Mouse (Mus musculus) heart, postnatal 25 days (tissue): Measurements from ENCODE around the gene Hist1h4h. TPM values are rescaled to one million over a fixed set of nuclear protein-coding genes. Genes with fewer than 3 reads are reported as not detected.
"Not testable (repeated sequence)": the region's sequence is repeated elsewhere in the genome, so short reads cannot be mapped to it uniquely, and the experiment has no call there.

Experiments used
- DNase-seq: peaks from one replicate; pipeline ENCODE4 v3.0.0; 2022; ENCODE audit warnings: low spot score
- intact Hi-C: fragments of 180-260 bp; cut with DNase I; formaldehyde crosslinking; loops from one replicate; pipeline ENCODE4 v1.15.1; 2025
- microRNA-seq: library from miRNA; unstranded; fragments of <30 nt; microRNA quantifications from one replicate; pipeline ENCODE4 v1.2.0, GENCODE M21; 2022
- total RNA-seq, 2 experiments: library from RNA; stranded (reverse); gene quantifications; 2 replicates each; pipeline ENCODE4 v1.2.3; 2021

The Hist1h4h gene
- total RNA-seq, 2 experiments from 2014 or later: 272 to 334 TPM

DNA sequence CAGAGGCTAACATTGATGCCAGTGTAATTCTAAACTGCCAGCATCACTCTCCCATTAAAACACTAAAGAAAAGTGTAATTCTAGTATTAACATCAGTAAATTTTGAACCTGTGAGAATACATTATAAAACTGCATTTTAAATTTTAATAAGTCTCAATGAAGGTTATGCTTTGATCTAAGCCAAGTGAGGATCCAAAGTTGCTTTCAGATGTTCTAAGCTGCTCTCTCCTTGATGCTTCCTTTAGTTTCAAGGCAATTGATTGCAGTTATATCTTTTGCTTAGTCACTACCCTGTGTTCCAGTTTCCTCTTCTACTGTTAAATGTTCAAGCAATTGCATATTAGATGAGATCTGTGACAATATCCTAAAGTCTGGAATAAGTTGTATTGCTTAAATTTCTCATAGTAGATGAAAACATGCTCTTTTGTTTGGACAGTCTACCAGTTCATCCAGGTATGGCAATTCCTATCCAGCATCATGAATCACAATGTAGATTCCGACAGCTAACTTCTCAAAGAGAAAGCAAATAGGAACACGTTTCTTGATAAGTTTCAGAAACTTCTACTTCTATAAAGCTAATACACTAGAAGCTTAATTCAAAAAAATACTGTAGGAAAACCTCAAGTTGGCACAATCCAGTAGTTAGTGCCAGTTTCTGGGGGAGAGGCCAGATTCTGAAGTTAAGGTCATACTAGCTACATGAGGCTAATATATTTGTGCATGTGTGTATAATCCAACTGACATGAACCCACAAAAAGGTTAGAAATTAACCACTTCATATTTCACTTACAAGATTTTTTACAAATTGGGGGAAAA lies 41.6 kb downstream of the Hist1h4h start:
- no peak for DNase-seq
- intact Hi-C loops: no loop called here

DNA sequence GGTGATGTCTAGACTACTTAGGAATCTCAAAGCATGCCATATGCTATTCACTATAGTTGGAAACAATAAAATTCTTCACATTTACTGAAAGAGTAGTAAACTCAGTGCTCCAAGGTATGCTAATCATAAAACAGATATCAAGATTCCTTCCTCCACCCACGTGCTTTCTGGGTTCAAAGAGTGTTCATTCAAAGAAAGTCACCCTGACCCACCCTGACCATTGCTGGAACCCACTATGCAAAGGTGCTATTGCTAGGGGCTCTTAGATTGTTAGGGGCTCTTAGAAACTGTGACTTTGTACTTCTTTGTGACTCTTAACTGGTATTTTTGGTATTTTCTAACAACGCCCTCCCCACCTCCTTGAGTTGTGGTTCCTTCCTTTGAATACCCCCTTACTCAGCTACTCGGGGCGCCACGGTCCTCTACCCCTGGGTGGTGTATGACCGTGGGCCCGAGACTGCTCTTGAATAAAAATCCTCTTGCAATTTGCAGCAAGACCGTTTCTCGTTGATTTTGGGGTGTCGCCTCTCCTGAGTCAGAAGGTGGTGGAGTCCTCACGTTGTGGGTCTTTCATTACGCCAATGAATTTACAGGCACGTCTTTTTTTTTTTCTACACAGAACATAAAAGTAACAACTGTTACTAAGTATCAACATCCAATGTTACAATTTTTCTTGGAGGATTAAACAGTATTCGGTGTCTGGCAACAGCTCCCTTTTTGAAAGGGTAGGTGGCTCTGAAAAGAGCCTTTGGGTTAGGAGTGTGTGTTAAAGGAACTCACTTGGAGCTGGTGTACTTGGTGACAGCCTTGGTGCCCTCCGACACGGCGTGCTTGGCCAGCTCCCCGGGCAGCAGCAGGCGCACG lies 42.4 kb downstream of the Hist1h4h start:
- intact Hi-C loops, DNase-seq: not testable (repeated sequence)

- DNase-seq: peak; percentile 86
- intact Hi-C loops: not testable (repeated sequence)
Measured at GRCm38 (mm10) chr13:23573898-23574524, 43.2 kb downstream of the Hist1h4h start, which contains the start of the genes Hist1h2bf and Hist1h2ad. Hist1h2bf (minus strand) TSS chr13:23574196. Hist1h2ad (plus strand) TSS chr13:23574381.

GRCm38 (mm10) chr13:23574546-23575170 lies 43.8 kb downstream of the Hist1h4h start:
- DNase-seq, intact Hi-C loops: not testable (repeated sequence)

DNA sequence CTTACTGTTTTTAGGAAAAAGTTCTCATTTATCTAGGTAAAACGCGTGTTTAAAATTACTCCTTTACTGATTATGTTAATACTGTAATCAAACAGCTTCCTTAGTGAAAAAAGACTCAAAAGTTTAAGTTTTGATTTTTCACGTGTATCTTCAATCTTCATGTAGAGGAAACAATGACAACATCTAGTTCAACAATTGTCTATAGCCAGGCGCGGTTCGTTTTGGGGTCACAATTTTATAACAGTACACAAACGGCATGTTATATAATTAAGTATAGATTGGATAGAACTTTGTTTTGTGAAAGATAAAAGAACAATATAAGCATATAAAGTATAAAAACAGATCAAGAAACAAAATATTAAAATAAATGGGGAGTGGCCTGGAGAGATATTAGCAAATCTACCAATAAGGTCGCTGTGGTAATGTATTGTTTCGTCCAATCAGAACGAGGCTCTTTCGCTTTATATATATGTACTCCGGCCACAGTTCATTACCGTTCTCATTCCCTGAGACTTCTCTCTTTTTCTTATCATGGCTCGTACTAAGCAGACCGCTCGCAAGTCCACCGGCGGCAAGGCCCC lies 44.5 kb downstream of the Hist1h4h start, which contains the start of gene Hist1h3d:
TSS of gene Hist1h3d (plus strand) at position 493 of the 581 bp plus-strand sequence.
- intact Hi-C loops: no loop called here
- DNase-seq: no peak

GRCm38 (mm10) chr13:23575864-23576313 lies 45.0 kb downstream of the Hist1h4h start:
- DNase-seq, intact Hi-C loops: not testable (repeated sequence)

DNA sequence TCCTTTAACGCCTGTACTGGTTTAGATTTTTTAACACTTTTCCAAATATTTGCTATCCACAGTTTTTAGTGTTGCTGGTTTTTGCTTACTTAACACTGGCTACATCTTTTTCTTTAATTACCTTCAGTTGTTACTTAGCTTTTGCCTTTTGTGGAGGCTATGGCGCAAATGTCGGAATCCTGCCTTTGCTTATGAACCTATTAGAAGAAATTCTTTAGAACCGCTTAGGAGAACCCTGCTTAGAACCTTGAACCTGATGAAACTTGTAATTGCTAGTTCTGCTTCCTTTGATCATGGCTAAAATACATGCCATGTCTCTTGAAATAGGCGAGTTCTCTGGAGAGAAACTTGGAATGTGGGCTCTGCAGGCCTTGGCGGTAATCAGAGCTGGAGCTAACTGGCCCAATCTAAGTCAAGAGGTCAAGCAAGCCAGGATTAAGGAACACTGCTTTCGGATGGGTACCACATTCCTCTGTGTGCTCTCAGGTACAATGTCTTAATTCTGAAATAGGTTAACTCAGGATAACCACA lies 45.6 kb downstream of the Hist1h4h start:
- intact Hi-C loops: no loop called here
- no peak for DNase-seq

GRCm38 (mm10) chr13:23576906-23577639 lies 46.2 kb downstream of the Hist1h4h start:
- DNase-seq: no peak
- intact Hi-C loops: no loop called here

DNA sequence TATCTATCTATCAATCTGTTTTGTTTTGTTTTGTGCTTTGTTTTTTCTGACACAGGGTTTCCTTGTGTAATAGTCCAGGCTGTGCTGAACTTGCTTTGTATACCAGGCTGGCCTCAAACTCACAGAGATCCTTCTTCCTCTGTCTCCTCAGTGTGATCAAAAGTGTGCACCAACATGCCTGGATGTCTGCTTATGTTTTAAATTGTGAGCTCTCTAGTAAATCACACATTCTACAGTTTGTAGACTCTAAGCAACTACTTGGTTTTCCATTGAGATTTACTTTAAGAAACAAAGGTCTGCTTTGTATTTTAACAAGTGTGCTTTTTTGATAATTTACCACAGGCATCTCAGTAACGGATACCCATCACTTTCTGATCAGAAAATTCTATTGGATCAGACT lies 47.0 kb downstream of the Hist1h4h start:
- DNase-seq: no peak
- intact Hi-C loops: no loop called here

Small RNA genes within 50 kb of the gene (microRNA-seq; reads per million reads assigned to microRNA genes)
- gene Gm44297 (not detected), gene Gm44359 (not detected), gene Gm44394 (not detected), gene n-TStga1 (not detected)

Other genes with a start within 250 kb of the Hist1h4h start
- 10 to 100 TPM; 16.8 to 20.2 TPM for gene Zfp322a, start 161.8 kb upstream of the Hist1h4h start, total RNA-seq
- gene Abt1, start 107.2 kb upstream of the Hist1h4h start, total RNA-seq: 1 to 10 TPM; 3.9 to 4.4 TPM
- not detected for gene Btn1a1, start 65.1 kb upstream of the Hist1h4h start, total RNA-seq
- gene Btn2a2, start 42.2 kb upstream of the Hist1h4h start, total RNA-seq: not detected
- gene Hist1h2af, start 2.9 kb downstream of the Hist1h4h start, total RNA-seq: 10 to 100 TPM; 13.7 to 25.9 TPM
- gene Hist1h3g, start 4.4 kb downstream of the Hist1h4h start, total RNA-seq: 1 to 10 TPM; 3.4 to 4.1 TPM
- gene Hist1h2bh, start 12.3 kb downstream of the Hist1h4h start, total RNA-seq: 1 to 10 TPM; 1.4 to 1.9 TPM
- 10 to 100 TPM in 1 of 2 experiments, 1 to 10 TPM in 1; 6.4 to 10.6 TPM for gene Hist1h3f, start 13.0 kb downstream of the Hist1h4h start, total RNA-seq
- gene Hist1h4f, start 20.6 kb downstream of the Hist1h4h start, total RNA-seq: 10 to 100 TPM; 33.0 to 46.9 TPM
- gene Hist1h1d, start 22.2 kb downstream of the Hist1h4h start, total RNA-seq: 1 to 10 TPM; 1.8 to 2.5 TPM
- gene Hist1h3e, start 31.3 kb downstream of the Hist1h4h start, total RNA-seq: 10 to 100 TPM; 15.4 to 27.3 TPM
- gene Hist1h2ae, start 40.2 kb downstream of the Hist1h4h start, total RNA-seq: 1 to 10 TPM; 3.4 to 4.1 TPM
- 10 to 100 TPM; 28.4 to 48.1 TPM for gene Hist1h2bg, start 40.3 kb downstream of the Hist1h4h start, total RNA-seq
- gene Hist1h2bf, start 43.1 kb downstream of the Hist1h4h start, total RNA-seq: 10 to 100 TPM; 16.8 to 17.6 TPM
- gene Hist1h2ad, start 43.3 kb downstream of the Hist1h4h start, total RNA-seq: 1 to 10 TPM; 2.4 to 4.8 TPM
- 1 to 10 TPM; 3.4 to 3.6 TPM for gene Hist1h3d, start 44.7 kb downstream of the Hist1h4h start, total RNA-seq
- 10 to 100 TPM; 54.4 to 63.1 TPM for gene Hist1h4d, start 50.5 kb downstream of the Hist1h4h start, total RNA-seq
- 10 to 100 TPM; 10.5 to 10.7 TPM for gene Hist1h2be, start 90.1 kb downstream of the Hist1h4h start, total RNA-seq
- 10 to 100 TPM; 35.6 to 42.0 TPM for gene Hist1h1e, start 91.5 kb downstream of the Hist1h4h start, total RNA-seq
- gene Hist1h2ac, start 152.9 kb downstream of the Hist1h4h start, total RNA-seq: 1 to 10 TPM; 1.5 to 1.9 TPM
- 10 to 100 TPM; 73.7 to 74.9 TPM for gene Hist1h2bc, start 153.1 kb downstream of the Hist1h4h start, total RNA-seq
- not detected for gene Hist1h1t, start 164.8 kb downstream of the Hist1h4h start, total RNA-seq
- gene Hist1h4c, start 167.4 kb downstream of the Hist1h4h start, total RNA-seq: 10 to 100 TPM; 42.4 to 60.8 TPM
- 10 to 100 TPM; 48.9 to 50.3 TPM for gene Hfe, start 179.8 kb downstream of the Hist1h4h start, total RNA-seq
- 100 to 1,000 TPM; 134 to 160 TPM for gene Hist1h1c, start 207.8 kb downstream of the Hist1h4h start, total RNA-seq
- 1 to 10 TPM; 3.2 to 9.1 TPM for gene Hist1h3c, start 214.6 kb downstream of the Hist1h4h start, total RNA-seq
- gene Hist1h2bb, start 215.7 kb downstream of the Hist1h4h start, total RNA-seq: 10 to 100 TPM in 1 of 2 experiments, 1 to 10 TPM in 1; 9.6 to 11.4 TPM
- gene Hist1h2ab, start 220.1 kb downstream of the Hist1h4h start, total RNA-seq: 10 to 100 TPM; 12.7 to 17.0 TPM
- 10 to 100 TPM; 19.3 to 26.5 TPM for gene Hist1h3b, start 221.2 kb downstream of the Hist1h4h start, total RNA-seq
- gene Hist1h4b, start 226.0 kb downstream of the Hist1h4h start, total RNA-seq: 10 to 100 TPM; 13.3 to 23.6 TPM
- gene Hist1h4a, start 230.2 kb downstream of the Hist1h4h start, total RNA-seq: 10 to 100 TPM; 12.6 to 15.8 TPM
- 10 to 100 TPM; 15.8 to 18.0 TPM for gene Hist1h3a, start 231.3 kb downstream of the Hist1h4h start, total RNA-seq
- gene Hist1h1a, start 232.6 kb downstream of the Hist1h4h start, total RNA-seq: 1 to 10 TPM; 5.4 to 9.2 TPM
- not detected for gene Trim38, start 238.9 kb downstream of the Hist1h4h start, total RNA-seq